Mouse (Mus musculus): ENCODE measurements around the gene Ccdc162. TPM values are rescaled to one million over a fixed set of nuclear protein-coding genes. Genes with fewer than 3 reads are reported as not detected.
"Not testable (repeated sequence)": the region's sequence is repeated elsewhere in the genome, so short reads cannot be mapped to it uniquely, and the experiment has no call there.

Gene Ccdc162
- polyA plus RNA-seq, 2 experiments = 1.6 to 2.1 TPM

DNA sequence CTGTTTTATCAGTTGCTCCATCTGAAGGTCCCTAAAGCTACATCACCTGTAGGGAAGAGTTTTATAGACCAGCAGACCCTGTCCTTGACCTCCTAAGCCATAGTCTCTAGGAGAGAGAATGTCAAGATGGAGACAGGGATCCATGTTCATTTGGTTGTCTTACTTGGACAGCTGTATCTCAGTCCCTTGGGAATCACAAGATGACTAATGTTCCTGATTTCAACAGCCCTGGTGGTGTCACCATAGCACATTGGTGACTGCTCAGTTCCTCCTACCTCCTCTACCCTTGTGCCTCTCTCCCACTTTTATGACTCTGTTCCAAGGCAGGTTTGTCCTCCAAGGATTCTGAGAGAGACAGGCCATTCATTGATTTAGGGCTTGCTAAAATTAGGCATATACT is 201.5 kb downstream of the Ccdc162 start:
- Histone ChIP-seq H3K27ac (replicated peaks; ENCODE audit: low read depth, low read length) (no peak overlapping the region), H3K4me3 (replicated peaks; ENCODE audit: low read length) (no peak overlapping the region), H3K4me2 (replicated peaks; ENCODE audit: low read depth, low read length, severe bottlenecking) (no peak overlapping the region), H3K9ac (ENCODE audit: low read depth, low read length, severe bottlenecking) (no peak overlapping the region), H3K36me3 (ENCODE audit: control insufficient read depth, insufficient read depth, low read length) (no peaks in the 10 kb centered on the region), H3K27me3 (ENCODE audit: control insufficient read depth, insufficient read depth, low read length) (no peaks in the 10 kb centered on the region), H3K9me3 (ENCODE audit: control insufficient read depth, low read length) (no peaks in the 10 kb centered on the region), H3K4me1 (ENCODE audit: control insufficient read depth, insufficient read depth, low read length) (no peaks in the 10 kb centered on the region)
- DNase-seq (ENCODE audit: low spot score) = no peak
- ATAC-seq (ENCODE audit: low FRiP score, low read depth) = no peak
- TF ChIP-seq POLR2A (IDR thresholded peaks at IDR 0.05; ENCODE audit: borderline replicate concordance, extremely low read depth, insufficient read depth, insufficient read length) = no peak

DNA sequence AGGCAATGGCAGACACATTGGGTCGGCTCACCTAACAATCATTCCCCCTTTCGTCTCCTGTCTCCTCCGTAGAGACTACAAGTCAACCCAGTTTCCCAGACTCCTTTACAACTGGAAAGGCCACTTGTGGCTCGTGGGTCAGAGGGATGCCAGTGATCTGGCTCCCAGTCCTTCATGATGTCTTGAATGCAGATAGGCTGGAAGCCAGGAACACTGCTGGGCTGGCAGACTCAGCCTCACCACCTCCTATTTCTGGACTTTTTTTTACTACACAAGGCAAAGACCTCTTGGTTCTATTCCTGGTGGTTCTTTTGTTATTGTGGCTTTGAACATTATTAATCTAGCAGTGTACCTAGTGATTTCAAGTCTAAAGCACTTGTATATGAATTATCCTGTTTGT is 202.1 kb downstream of the Ccdc162 start:
- Histone ChIP-seq H3K4me2 (replicated peaks; ENCODE audit: low read depth, low read length, severe bottlenecking) (no peak overlapping the region), H3K36me3 (ENCODE audit: control insufficient read depth, insufficient read depth, low read length) (no peaks in the 10 kb centered on the region), H3K4me1 (ENCODE audit: control insufficient read depth, insufficient read depth, low read length) (no peaks in the 10 kb centered on the region), H3K27ac (replicated peaks; ENCODE audit: low read depth, low read length) (no peak overlapping the region), H3K4me3 (replicated peaks; ENCODE audit: low read length) (no peak overlapping the region), H3K27me3 (ENCODE audit: control insufficient read depth, insufficient read depth, low read length) (no peaks in the 10 kb centered on the region), H3K9ac (ENCODE audit: low read depth, low read length, severe bottlenecking) (no peak overlapping the region), H3K9me3 (ENCODE audit: control insufficient read depth, low read length) (no peaks in the 10 kb centered on the region)
- TF ChIP-seq POLR2A (IDR thresholded peaks at IDR 0.05; ENCODE audit: borderline replicate concordance, extremely low read depth, insufficient read depth, insufficient read length) = no peak
- ATAC-seq (ENCODE audit: low FRiP score, low read depth) (no peak), DNase-seq (ENCODE audit: low spot score) (no peak)
- WGBS = 69% methylated on average over 4 of the region's 4 CpGs

DNA sequence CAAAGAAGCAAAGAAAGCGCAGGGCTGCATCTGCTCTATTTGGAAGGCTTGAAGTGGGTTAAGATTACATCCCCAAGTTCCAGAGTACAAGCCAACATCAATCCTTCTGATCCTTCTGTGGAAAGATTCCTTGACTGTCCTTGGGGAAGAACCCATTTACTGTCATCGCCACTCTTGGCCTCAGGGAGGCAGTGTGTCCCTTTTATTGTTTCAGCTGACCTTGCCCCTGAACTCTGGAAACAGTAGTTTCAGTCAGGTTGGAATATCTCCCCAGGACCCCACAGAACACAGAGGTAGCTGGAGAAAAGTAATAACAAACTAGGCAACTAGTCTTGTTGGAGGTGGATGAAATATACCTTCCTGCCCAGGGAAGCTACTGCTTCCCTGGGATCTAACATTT is 207.3 kb downstream of the Ccdc162 start:
- no peak overlapping the region for H3K27ac ChIP-seq (replicated peaks; ENCODE audit: low read depth, low read length)
- WGBS = 38% methylated on average over 2 of the region's 2 CpGs
- no peak for ATAC-seq (ENCODE audit: low FRiP score, low read depth)
- DNase-seq (ENCODE audit: low spot score) = no peak
- no peak overlapping the region for H3K9ac ChIP-seq (ENCODE audit: low read depth, low read length, severe bottlenecking)
- H3K4me3 ChIP-seq (replicated peaks; ENCODE audit: low read length) = no peak overlapping the region
- no peaks in the 10 kb centered on the region for H3K4me1 ChIP-seq (ENCODE audit: control insufficient read depth, insufficient read depth, low read length)
- H3K36me3 ChIP-seq (ENCODE audit: control insufficient read depth, insufficient read depth, low read length) = no peaks in the 10 kb centered on the region
- no peaks in the 10 kb centered on the region for H3K27me3 ChIP-seq (ENCODE audit: control insufficient read depth, insufficient read depth, low read length)
- no peaks in the 10 kb centered on the region for H3K9me3 ChIP-seq (ENCODE audit: control insufficient read depth, low read length)
- H3K4me2 ChIP-seq (replicated peaks; ENCODE audit: low read depth, low read length, severe bottlenecking) = no peak overlapping the region
- TF ChIP-seq POLR2A (IDR thresholded peaks at IDR 0.05; ENCODE audit: borderline replicate concordance, extremely low read depth, insufficient read depth, insufficient read length) = no peak

DNA sequence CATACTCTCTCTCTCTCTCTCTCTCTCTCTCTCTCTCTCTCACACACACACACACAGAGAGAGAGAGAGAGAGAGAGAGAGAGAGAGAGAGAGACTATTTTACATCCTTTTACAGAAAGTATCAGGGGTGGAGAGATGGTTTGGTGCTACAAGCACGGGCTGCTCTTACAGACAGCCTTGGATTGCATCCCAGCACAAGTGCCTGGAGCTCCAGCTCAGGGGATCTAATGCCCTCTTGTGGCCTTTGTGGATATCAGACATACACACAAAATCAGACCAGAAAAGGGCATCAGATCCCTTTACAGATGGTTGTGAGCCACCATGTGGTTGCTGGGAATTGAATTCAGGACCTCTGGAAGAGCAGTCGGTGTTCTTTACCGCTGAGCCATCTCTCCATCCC is 211.0 kb downstream of the Ccdc162 start:
- WGBS = 12% methylated on average over 3 of the region's 3 CpGs
- not testable (repeated sequence) for H3K9me3 ChIP-seq (ENCODE audit: control insufficient read depth, low read length); ATAC-seq (ENCODE audit: low FRiP score, low read depth)

DNA sequence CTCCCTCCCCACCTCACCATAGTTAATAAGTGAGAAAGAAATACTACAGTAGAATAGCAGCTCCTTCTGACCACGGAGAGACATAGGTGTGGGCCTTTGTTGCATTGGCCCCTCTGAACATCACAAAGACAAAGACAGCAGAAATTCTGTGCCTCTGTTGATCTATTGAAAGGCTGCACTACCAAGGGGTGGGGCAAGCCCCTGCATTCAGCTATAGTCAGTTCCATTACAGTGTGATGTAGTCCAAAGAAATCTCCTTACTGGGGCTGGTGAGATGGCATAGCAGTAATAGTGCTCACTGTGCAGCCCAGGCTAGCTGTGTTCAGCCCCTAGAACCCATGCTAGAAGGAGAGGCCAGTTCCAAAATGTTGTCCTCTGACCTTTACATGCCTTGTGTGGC is 211.4 kb downstream of the Ccdc162 start:
- 75% methylated on average over 1 of the region's 1 CpGs for WGBS
- TF ChIP-seq POLR2A (IDR thresholded peaks at IDR 0.05; ENCODE audit: borderline replicate concordance, extremely low read depth, insufficient read depth, insufficient read length) = no peak

More for the DNA sequence above, 211.0 kb downstream of the Ccdc162 start:
- not testable (repeated sequence) for H3K9ac ChIP-seq (ENCODE audit: low read depth, low read length, severe bottlenecking); H3K4me3 ChIP-seq (replicated peaks; ENCODE audit: low read length); H3K36me3 ChIP-seq (ENCODE audit: control insufficient read depth, insufficient read depth, low read length); H3K4me2 ChIP-seq (replicated peaks; ENCODE audit: low read depth, low read length, severe bottlenecking); H3K27me3 ChIP-seq (ENCODE audit: control insufficient read depth, insufficient read depth, low read length); H3K4me1 ChIP-seq (ENCODE audit: control insufficient read depth, insufficient read depth, low read length); H3K27ac ChIP-seq (replicated peaks; ENCODE audit: low read depth, low read length)
- DNase-seq (ENCODE audit: low spot score) = peak; percentile 80

DNA sequence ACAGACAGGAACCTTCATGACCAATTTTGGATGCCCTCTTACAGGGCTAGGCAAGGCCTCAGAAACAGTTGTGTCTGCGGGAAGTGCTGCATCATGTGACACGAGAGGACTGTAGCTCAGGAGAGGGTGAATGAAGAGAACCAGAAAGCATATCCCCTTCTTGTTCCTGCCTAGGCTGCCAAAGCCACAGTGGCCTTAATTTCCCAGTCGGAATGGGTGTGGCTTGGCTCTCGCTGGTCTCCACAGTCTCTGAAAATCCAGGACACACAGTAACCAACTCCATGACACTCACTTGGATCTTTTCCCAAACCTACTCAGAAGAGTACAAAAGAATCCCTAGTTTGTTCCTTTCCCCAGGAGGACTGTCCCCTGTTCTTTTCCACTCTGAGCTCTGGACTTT is 215.5 kb downstream of the Ccdc162 start:
- WGBS = 59% methylated on average over 4 of the region's 4 CpGs
- Histone ChIP-seq H3K4me2 (replicated peaks; ENCODE audit: low read depth, low read length, severe bottlenecking) (no peak overlapping the region), H3K36me3 (ENCODE audit: control insufficient read depth, insufficient read depth, low read length) (no peaks in the 10 kb centered on the region), H3K4me3 (replicated peaks; ENCODE audit: low read length) (no peak overlapping the region), H3K27me3 (ENCODE audit: control insufficient read depth, insufficient read depth, low read length) (no peaks in the 10 kb centered on the region), H3K9ac (ENCODE audit: low read depth, low read length, severe bottlenecking) (no peak overlapping the region), H3K4me1 (ENCODE audit: control insufficient read depth, insufficient read depth, low read length) (no peaks in the 10 kb centered on the region), H3K27ac (replicated peaks; ENCODE audit: low read depth, low read length) (no peak overlapping the region), H3K9me3 (ENCODE audit: control insufficient read depth, low read length) (no peaks in the 10 kb centered on the region)
- no peak for TF ChIP-seq POLR2A (IDR thresholded peaks at IDR 0.05; ENCODE audit: borderline replicate concordance, extremely low read depth, insufficient read depth, insufficient read length)
- DNase-seq (ENCODE audit: low spot score) (no peak), ATAC-seq (ENCODE audit: low FRiP score, low read depth) (no peak)

More for the DNA sequence above, 211.4 kb downstream of the Ccdc162 start:
- ATAC-seq (ENCODE audit: low FRiP score, low read depth) = no peak
- Histone ChIP-seq H3K4me3 (replicated peaks; ENCODE audit: low read length) (no peak overlapping the region), H3K27me3 (ENCODE audit: control insufficient read depth, insufficient read depth, low read length) (no peaks in the 10 kb centered on the region), H3K36me3 (ENCODE audit: control insufficient read depth, insufficient read depth, low read length) (no peaks in the 10 kb centered on the region), H3K4me1 (ENCODE audit: control insufficient read depth, insufficient read depth, low read length) (no peaks in the 10 kb centered on the region), H3K4me2 (replicated peaks; ENCODE audit: low read depth, low read length, severe bottlenecking) (no peak overlapping the region), H3K9ac (ENCODE audit: low read depth, low read length, severe bottlenecking) (no peak overlapping the region), H3K27ac (replicated peaks; ENCODE audit: low read depth, low read length) (no peak overlapping the region), H3K9me3 (ENCODE audit: control insufficient read depth, low read length) (no peaks in the 10 kb centered on the region)
- no peak for DNase-seq (ENCODE audit: low spot score)
